Mouse (Mus musculus): ENCODE data around the gene St3gal4. TPM values are rescaled to one million over a fixed set of nuclear protein-coding genes. Genes with fewer than 3 reads are reported as not detected.
A peak's percentile ranks its signal among the peaks of the same experiment; 100 is the strongest.

Gene St3gal4
- polyA plus RNA-seq, 1 experiment from 2014 or later: 26.5 TPM

DNA sequence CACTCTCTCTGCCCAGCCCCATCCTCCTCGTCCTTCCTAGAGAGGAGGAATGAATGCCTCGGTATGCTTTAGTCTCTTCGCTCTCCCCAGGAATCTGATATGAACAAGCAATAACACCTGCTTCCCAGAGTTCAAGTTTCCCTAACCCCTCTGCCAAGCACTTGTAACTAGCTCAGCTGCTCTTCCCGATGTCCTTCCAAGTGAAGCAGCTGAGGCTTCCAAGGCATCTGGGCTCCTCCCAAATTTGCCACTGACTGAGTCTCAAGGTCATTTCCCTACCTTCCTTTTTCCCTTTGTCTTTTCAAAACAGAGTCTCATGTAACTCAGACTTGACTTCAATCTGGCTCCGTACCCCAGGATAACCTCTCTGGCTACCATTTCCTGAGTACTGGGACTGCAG lies 77.6 kb downstream of the St3gal4 start:
- Histone ChIP-seq H3K4me3 (ENCODE audit: low read depth, low read length) (no peak overlapping the region), H3K9me3 (ENCODE audit: low read length) (0 out of 2 replicates have a peak, but pooled peaks cover 6% of the 10 kb centered on the region), H3K27me3 (ENCODE audit: insufficient read depth, low read length) (no peaks in the 10 kb centered on the region), H3K9ac (replicated peaks) (no peak overlapping the region), H3K36me3 (replicated peaks; ENCODE audit: insufficient read depth, low read length) (peaks cover 9% of the 10 kb centered on the region), H3K4me2 (ENCODE audit: low read depth, low read length) (no peak overlapping the region), H3K4me1 (ENCODE audit: insufficient read depth) (peaks cover 11% of the 10 kb centered on the region), H3K27ac (ENCODE audit: low read depth) (no peak overlapping the region)
- no peak for TF ChIP-seq CTCF (IDR thresholded peaks at IDR 0.05; ENCODE audit: low read depth)
- TF ChIP-seq EP300 (IDR thresholded peaks at IDR 0.05; ENCODE audit: low read depth): no peak
- 78% methylated on average over 5 of the region's 5 CpGs for WGBS (ENCODE audit: insufficient replicate concordance)
- ATAC-seq (no peak), DNase-seq (no peak)

DNA sequence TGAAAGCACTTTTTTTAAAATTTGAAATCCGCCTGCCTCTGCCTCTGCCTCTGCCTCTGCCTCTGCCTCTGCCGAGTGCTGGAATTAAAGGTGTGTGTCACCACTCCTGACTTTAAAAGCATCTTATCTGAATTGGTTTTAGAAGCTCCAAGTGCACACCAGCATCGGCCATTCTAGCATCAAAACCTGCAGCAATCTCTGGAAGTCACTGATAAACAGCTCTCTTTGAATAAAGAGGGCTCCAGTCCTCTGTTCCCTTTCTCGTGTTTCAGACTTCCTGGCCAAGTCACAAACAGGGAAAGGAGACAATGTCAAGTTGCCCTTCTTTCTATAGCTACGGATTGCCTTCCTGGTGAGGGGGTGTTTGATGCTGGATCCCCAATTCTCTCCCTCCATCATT lies 79.2 kb downstream of the St3gal4 start:
- 30% methylated on average over 5 of the region's 5 CpGs for WGBS (ENCODE audit: insufficient replicate concordance)
- Histone ChIP-seq H3K4me1 (ENCODE audit: insufficient read depth) (peaks cover 11% of the 10 kb centered on the region), H3K4me2 (ENCODE audit: low read depth, low read length) (no peak overlapping the region), H3K4me3 (ENCODE audit: low read depth, low read length) (no peak overlapping the region), H3K27me3 (ENCODE audit: insufficient read depth, low read length) (no peaks in the 10 kb centered on the region), H3K9ac (replicated peaks) (no peak overlapping the region), H3K27ac (ENCODE audit: low read depth) (peak overlapping the region; percentile 44), H3K9me3 (ENCODE audit: low read length) (0 out of 2 replicates have a peak, but pooled peaks cover 6% of the 10 kb centered on the region), H3K36me3 (replicated peaks; ENCODE audit: insufficient read depth, low read length) (no peaks in the 10 kb centered on the region; the same call in 1 of the 2 replicates)
- TF ChIP-seq CTCF (IDR thresholded peaks at IDR 0.05; ENCODE audit: low read depth) (no peak), EP300 (IDR thresholded peaks at IDR 0.05; ENCODE audit: low read depth) (no peak)
- no peak for ATAC-seq
- no peak for DNase-seq

DNA sequence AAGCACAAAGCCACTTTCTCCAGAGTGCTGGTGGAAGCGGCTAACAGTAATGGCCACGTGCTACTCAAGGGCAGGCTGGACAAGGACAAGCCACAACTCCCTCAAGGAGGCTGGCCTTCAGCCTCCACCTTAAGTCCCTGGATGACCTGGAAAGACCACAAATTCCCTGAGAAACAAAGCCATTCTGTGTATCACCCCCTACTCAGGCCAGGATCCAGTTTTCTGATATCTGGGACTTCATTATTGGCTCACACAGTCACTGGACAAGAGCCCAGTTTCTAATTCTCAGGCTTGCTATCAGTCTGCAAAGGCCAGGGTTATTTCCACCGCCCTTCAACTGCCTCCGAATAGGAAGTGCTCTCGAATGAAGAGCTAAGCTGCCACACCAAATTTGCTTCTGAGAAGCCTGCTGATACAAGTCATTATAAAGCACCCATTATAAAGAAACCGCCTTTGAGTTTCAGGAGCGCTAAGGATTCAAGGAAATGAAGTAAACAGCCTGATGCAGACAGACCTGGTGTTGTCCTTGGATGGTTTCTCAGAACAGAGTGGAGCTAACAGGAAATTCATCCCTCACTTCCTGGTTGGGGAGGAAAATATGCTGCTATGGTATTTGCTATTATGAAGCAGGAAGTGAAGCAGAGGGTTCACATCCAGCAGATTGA lies 80.0 kb downstream of the St3gal4 start:
- H3K9me3 ChIP-seq (ENCODE audit: low read length): 0 out of 2 replicates have a peak, but pooled peaks cover 6% of the 10 kb centered on the region
- no peaks in the 10 kb centered on the region for H3K27me3 ChIP-seq (ENCODE audit: insufficient read depth, low read length)
- no peaks in the 10 kb centered on the region; the same call in 1 of the 2 replicates for H3K36me3 ChIP-seq (replicated peaks; ENCODE audit: insufficient read depth, low read length)
- no peak overlapping the region for H3K4me2 ChIP-seq (ENCODE audit: low read depth, low read length)
- H3K4me1 ChIP-seq (ENCODE audit: insufficient read depth): peaks cover 11% of the 10 kb centered on the region
- peak overlapping the region; percentile 69 for H3K27ac ChIP-seq (ENCODE audit: low read depth)
- peak; percentile 21; the same call in 1 of the 2 replicates for TF ChIP-seq EP300 (IDR thresholded peaks at IDR 0.05; ENCODE audit: low read depth)
- TF ChIP-seq CTCF (IDR thresholded peaks at IDR 0.05; ENCODE audit: low read depth): no peak
- WGBS (ENCODE audit: insufficient replicate concordance): 56% methylated on average over 7 of the region's 7 CpGs
- DNase-seq (no peak), ATAC-seq (peak; percentile 58)
- H3K9ac ChIP-seq (replicated peaks): no peak overlapping the region
- no peak overlapping the region for H3K4me3 ChIP-seq (ENCODE audit: low read depth, low read length)

DNA sequence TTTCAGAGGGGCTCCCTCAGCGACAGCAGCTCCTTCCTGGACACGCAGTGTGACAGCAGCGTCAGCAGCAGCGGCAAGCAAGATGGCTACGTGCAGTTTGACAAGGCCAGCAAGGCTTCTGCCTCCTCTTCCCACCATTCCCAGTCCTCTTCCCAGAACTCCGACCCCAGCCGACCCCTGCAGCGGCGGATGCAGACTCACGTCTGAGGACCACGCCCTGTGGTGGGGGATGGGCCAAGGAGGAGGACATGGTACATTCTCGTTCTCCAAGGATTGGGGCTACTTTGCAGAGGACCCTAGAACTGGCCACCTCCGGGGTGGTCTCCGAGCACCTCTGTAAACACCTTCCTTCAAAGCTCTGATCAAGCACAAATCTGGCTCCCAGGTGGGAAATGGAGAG lies 84.0 kb downstream of the St3gal4 start:
- no peaks in the 10 kb centered on the region for H3K27me3 ChIP-seq (ENCODE audit: insufficient read depth, low read length)
- 42% methylated on average over 14 of the region's 14 CpGs for WGBS (ENCODE audit: insufficient replicate concordance)
- H3K4me2 ChIP-seq (ENCODE audit: low read depth, low read length): no peak overlapping the region
- DNase-seq (peak; percentile 25), ATAC-seq (no peak)
- no peak overlapping the region for H3K9ac ChIP-seq (replicated peaks)
- H3K27ac ChIP-seq (ENCODE audit: low read depth): no peak overlapping the region
- TF ChIP-seq CTCF (IDR thresholded peaks at IDR 0.05; ENCODE audit: low read depth) (no peak), EP300 (IDR thresholded peaks at IDR 0.05; ENCODE audit: low read depth) (no peak)
- H3K4me3 ChIP-seq (ENCODE audit: low read depth, low read length): no peak overlapping the region
- H3K9me3 ChIP-seq (ENCODE audit: low read length): 0 out of 2 replicates have a peak, but pooled peaks cover 6% of the 10 kb centered on the region
- peaks cover 6% of the 10 kb centered on the region for H3K4me1 ChIP-seq (ENCODE audit: insufficient read depth)
- H3K36me3 ChIP-seq (replicated peaks; ENCODE audit: insufficient read depth, low read length): no peaks in the 10 kb centered on the region

DNA sequence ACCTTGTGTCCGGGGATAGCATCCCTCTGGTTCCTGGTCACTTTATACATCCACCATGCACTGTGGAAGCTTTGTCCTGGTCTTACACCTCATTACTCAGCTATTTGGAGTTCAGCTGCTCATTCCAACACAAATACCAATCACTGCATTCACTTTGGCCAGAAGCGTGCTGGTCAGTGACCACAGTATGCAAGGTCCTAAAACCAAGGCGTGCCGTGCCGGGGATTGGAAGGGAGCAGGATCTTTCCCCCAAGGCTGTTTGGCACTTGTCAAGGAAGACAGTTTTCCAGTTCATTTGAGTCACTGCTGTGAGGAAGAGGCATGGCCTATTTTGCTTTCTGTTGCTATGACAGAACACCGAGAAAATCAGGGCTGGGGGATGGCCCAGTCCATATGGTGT lies 86.6 kb downstream of the St3gal4 start:
- WGBS (ENCODE audit: insufficient replicate concordance): 74% methylated on average over 6 of the region's 6 CpGs
- DNase-seq: no peak

DNA sequence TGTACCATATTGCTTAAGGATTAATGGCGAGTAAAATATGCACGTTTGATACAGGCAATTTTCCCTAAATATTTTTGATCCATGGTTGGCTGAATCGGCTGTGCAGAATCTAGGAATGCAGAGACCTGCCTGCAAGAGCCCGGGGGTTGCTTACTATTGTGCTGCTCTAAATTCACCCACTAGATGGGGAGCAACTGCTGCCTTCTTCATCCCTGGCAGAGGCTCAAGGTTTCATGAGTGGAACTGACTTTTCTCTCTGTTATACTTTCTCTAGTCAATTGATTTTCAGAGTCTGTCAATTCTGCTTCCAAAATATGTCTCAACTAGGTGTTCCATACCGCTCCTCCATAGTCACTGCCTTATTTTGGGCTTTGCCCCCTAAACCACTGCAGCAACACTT lies 88.2 kb downstream of the St3gal4 start:
- no peak for DNase-seq
- no peak overlapping the region for H3K4me3 ChIP-seq (ENCODE audit: low read depth, low read length)
- no peak overlapping the region for H3K27ac ChIP-seq (ENCODE audit: low read depth)
- no peaks in the 10 kb centered on the region for H3K9me3 ChIP-seq (ENCODE audit: low read length)
- H3K4me1 ChIP-seq (ENCODE audit: insufficient read depth): no peaks in the 10 kb centered on the region
- WGBS (ENCODE audit: insufficient replicate concordance): 65% methylated on average over 5 of the region's 5 CpGs
- H3K9ac ChIP-seq (replicated peaks): no peak overlapping the region
- TF ChIP-seq EP300 (IDR thresholded peaks at IDR 0.05; ENCODE audit: low read depth) (no peak), CTCF (IDR thresholded peaks at IDR 0.05; ENCODE audit: low read depth) (peak; percentile 60)
- H3K27me3 ChIP-seq (ENCODE audit: insufficient read depth, low read length): peaks cover 6% of the 10 kb centered on the region; the same call in 1 of the 2 replicates
- H3K36me3 ChIP-seq (replicated peaks; ENCODE audit: insufficient read depth, low read length): no peaks in the 10 kb centered on the region
- peak; percentile 53; the same call in 1 of the 2 replicates for ATAC-seq
- no peak overlapping the region for H3K4me2 ChIP-seq (ENCODE audit: low read depth, low read length)

More for the DNA sequence above, 86.6 kb downstream of the St3gal4 start:
- peak overlapping the region; percentile 22; the same call in 1 of the 2 replicates for H3K27ac ChIP-seq (ENCODE audit: low read depth)
- no peak overlapping the region for H3K4me2 ChIP-seq (ENCODE audit: low read depth, low read length)
- no peaks in the 10 kb centered on the region for H3K36me3 ChIP-seq (replicated peaks; ENCODE audit: insufficient read depth, low read length)
- no peaks in the 10 kb centered on the region for H3K4me1 ChIP-seq (ENCODE audit: insufficient read depth)
- no peak overlapping the region for H3K9ac ChIP-seq (replicated peaks)
- H3K4me3 ChIP-seq (ENCODE audit: low read depth, low read length): no peak overlapping the region
- 0 out of 2 replicates have a peak, but pooled peaks cover 6% of the 10 kb centered on the region for H3K9me3 ChIP-seq (ENCODE audit: low read length)
- no peak for ATAC-seq
- TF ChIP-seq CTCF (IDR thresholded peaks at IDR 0.05; ENCODE audit: low read depth) (no peak), EP300 (IDR thresholded peaks at IDR 0.05; ENCODE audit: low read depth) (no peak)
- no peaks in the 10 kb centered on the region for H3K27me3 ChIP-seq (ENCODE audit: insufficient read depth, low read length)
